Mouse (Mus musculus) lung, embryonic 14.5 days (tissue): ENCODE results near the gene Fzr1. TPM values are rescaled to one million over a fixed set of nuclear protein-coding genes. Genes with fewer than 3 reads are reported as not detected.

ENCODE experiments used
- ATAC-seq: fragments of 200-750 bp; cut with Nextera tagmentation; 2 replicates; pipeline ENCODE4 v1.8.0; 2017; ENCODE audit warnings: mild to moderate bottlenecking, moderate TSS enrichment, moderate library complexity; ENCODE audit not compliant: insufficient read depth
- DNase-seq: peaks from one replicate; pipeline ENCODE4 v3.0.0-alpha.2; 2015
- H3K27ac ChIP-seq: fragments of 300-500 bp; sonication (generic); 2 replicates; pipeline ENCODE4 v1.5.1; 2014; ENCODE audit warnings: low read depth, mild to moderate bottlenecking, moderate library complexity
- H3K27me3 ChIP-seq: fragments of 300-500 bp; sonication (generic); 2 replicates; pipeline ENCODE4 v1.6.1; 2014; ENCODE audit warnings: low read length, control low read depth; ENCODE audit not compliant: insufficient read depth
- H3K36me3 ChIP-seq: fragments of 300-500 bp; sonication (generic); 2 replicates; pipeline ENCODE4 v1.6.1; 2014; ENCODE audit warnings: control low read depth; ENCODE audit not compliant: insufficient read depth
- H3K4me1 ChIP-seq: fragments of 300-500 bp; sonication (generic); 2 replicates; pipeline ENCODE4 v1.6.1; 2014; ENCODE audit warnings: antibody characterized with exemption, control low read depth; ENCODE audit not compliant: insufficient read depth
- H3K4me2 ChIP-seq: fragments of 300-500 bp; sonication (generic); 2 replicates; pipeline ENCODE4 v1.6.1; 2014; ENCODE audit warnings: mild to moderate bottlenecking
- H3K4me3 ChIP-seq: fragments of 300-500 bp; sonication (generic); 2 replicates; pipeline ENCODE4 v1.5.1; 2014; ENCODE audit warnings: low read depth, low read length
- H3K9ac ChIP-seq: fragments of 300-500 bp; sonication (generic); 2 replicates; pipeline ENCODE4 v1.6.1; 2014
- H3K9me3 ChIP-seq: fragments of 300-500 bp; sonication (generic); 2 replicates; pipeline ENCODE4 v1.6.1; 2016; ENCODE audit warnings: low read depth, low read length, control low read depth
- CTCF ChIP-seq: IDR thresholded peaks from 2 replicates; pipeline ENCODE4 v1.5.1; 2016; ENCODE audit warnings: antibody characterized with exemption, low read depth
- WGBS: fragments of 180-500 bp; shearing (Covaris S2); extraction: QIAGEN DNeasy Blood & Tissue Kit; methylation state at CpG from one replicate; pipeline ENCODE4 v1.1.7; 2014; 5-methylcytosine and 5-hydroxymethylcytosine counted together
- polyA plus RNA-seq: library from polyadenylated mRNA; unstranded; fragments of >200 nt; fragmentation: Nextera tagmentation; extraction: Ambion mirVana; gene quantifications from 2 replicates; pipeline ENCODE4 v1.2.1, GENCODE M21; 2014

Gene Fzr1
- polyA plus RNA-seq, 1 experiment from 2014 or later, result 116 TPM

- H3K27ac ChIP-seq, result peak overlapping the region; percentile 95
These were observed 50.4 kb downstream of the Fzr1 start for GRCm38 (mm10) chr10:81327959-81328358.

GRCm38 (mm10) chr10:81326858-81327257 is 51.5 kb downstream of the Fzr1 start:
- H3K4me3 ChIP-seq, result no peak overlapping the region
- ATAC-seq (no peak), DNase-seq (peak; percentile 60)
- peaks cover 51% of the 10 kb centered on the region for H3K36me3 ChIP-seq
- no peaks in the 10 kb centered on the region for H3K27me3 ChIP-seq
- no peak overlapping the region for H3K4me2 ChIP-seq
- no peak overlapping the region for H3K9ac ChIP-seq
- WGBS, result 68% methylated on average over 6 of the region's 6 CpGs
- TF ChIP-seq CTCF, result no peak
- peaks cover 25% of the 10 kb centered on the region for H3K4me1 ChIP-seq
- no peaks in the 10 kb centered on the region for H3K9me3 ChIP-seq
- H3K27ac ChIP-seq, result peak overlapping the region; percentile 47; the same call in 1 of the 2 replicates

More at GRCm38 (mm10) chr10:81327959-81328358, 50.4 kb downstream of the Fzr1 start:
- Histone ChIP-seq H3K4me1 (peaks cover 28% of the 10 kb centered on the region), H3K4me2 (peak overlapping the region; percentile 51; the same call in 1 of the 2 replicates), H3K4me3 (0 out of 2 replicates have a peak overlapping the region, but pooled peaks have one; percentile 19), H3K9ac (no peak overlapping the region), H3K36me3 (peaks cover 41% of the 10 kb centered on the region), H3K9me3 (no peaks in the 10 kb centered on the region), H3K27me3 (peaks cover 9% of the 10 kb centered on the region)
- TF ChIP-seq CTCF, result no peak
- WGBS, result 20% methylated on average over 2 of the region's 2 CpGs
- peak; percentile 1; the same call in 1 of the 2 replicates for ATAC-seq
- no peak for DNase-seq

- 88% methylated on average over 18 of the region's 18 CpGs for WGBS
- H3K4me3 ChIP-seq, result no peak overlapping the region
- no peaks in the 10 kb centered on the region for H3K27me3 ChIP-seq
- peaks cover 23% of the 10 kb centered on the region for H3K4me1 ChIP-seq
- H3K9ac ChIP-seq, result no peak overlapping the region
- peaks cover 51% of the 10 kb centered on the region for H3K36me3 ChIP-seq
- H3K4me2 ChIP-seq, result no peak overlapping the region
- ATAC-seq (no peak), DNase-seq (no peak)
- H3K27ac ChIP-seq, result 0 out of 2 replicates have a peak overlapping the region, but pooled peaks have one; percentile 42
- TF ChIP-seq CTCF, result no peak
- H3K9me3 ChIP-seq, result no peaks in the 10 kb centered on the region
These were observed 52.5 kb downstream of the Fzr1 start for GRCm38 (mm10) chr10:81325781-81326180.

GRCm38 (mm10) chr10:81325176-81325575 is 53.1 kb downstream of the Fzr1 start:
- H3K4me1 ChIP-seq, result peaks cover 18% of the 10 kb centered on the region
- DNase-seq, result no peak
- H3K9me3 ChIP-seq, result no peaks in the 10 kb centered on the region
- no peak overlapping the region for H3K27ac ChIP-seq
- H3K4me2 ChIP-seq, result no peak overlapping the region
- ATAC-seq, result no peak
- peaks cover 51% of the 10 kb centered on the region for H3K36me3 ChIP-seq
- 93% methylated on average over 21 of the region's 21 CpGs for WGBS
- no peak for TF ChIP-seq CTCF
- no peak overlapping the region for H3K4me3 ChIP-seq
- H3K27me3 ChIP-seq, result no peaks in the 10 kb centered on the region
- no peak overlapping the region for H3K9ac ChIP-seq

GRCm38 (mm10) chr10:81323791-81324530 is 54.4 kb downstream of the Fzr1 start:
- no peak overlapping the region for H3K9ac ChIP-seq
- peaks cover 17% of the 10 kb centered on the region for H3K4me1 ChIP-seq
- no peaks in the 10 kb centered on the region for H3K27me3 ChIP-seq
- H3K4me2 ChIP-seq, result no peak overlapping the region
- DNase-seq (no peak), ATAC-seq (no peak)
- H3K9me3 ChIP-seq, result no peaks in the 10 kb centered on the region
- H3K36me3 ChIP-seq, result peaks cover 52% of the 10 kb centered on the region
- 93% methylated on average over 18 of the region's 18 CpGs for WGBS
- H3K27ac ChIP-seq, result no peak overlapping the region
- H3K4me3 ChIP-seq, result no peak overlapping the region
- TF ChIP-seq CTCF, result no peak

GRCm38 (mm10) chr10:81323141-81323775 is 55.1 kb downstream of the Fzr1 start:
- no peak overlapping the region for H3K9ac ChIP-seq
- no peak overlapping the region for H3K4me2 ChIP-seq
- DNase-seq (no peak), ATAC-seq (no peak)
- TF ChIP-seq CTCF, result no peak
- H3K27me3 ChIP-seq, result no peaks in the 10 kb centered on the region
- H3K4me1 ChIP-seq, result peaks cover 16% of the 10 kb centered on the region
- no peaks in the 10 kb centered on the region for H3K9me3 ChIP-seq
- WGBS, result 89% methylated on average over 23 of the region's 23 CpGs
- no peak overlapping the region for H3K27ac ChIP-seq
- peaks cover 59% of the 10 kb centered on the region for H3K36me3 ChIP-seq
- H3K4me3 ChIP-seq, result no peak overlapping the region

GRCm38 (mm10) chr10:81322444-81322843 is 55.9 kb downstream of the Fzr1 start:
- Histone ChIP-seq H3K27me3 (no peaks in the 10 kb centered on the region), H3K9ac (no peak overlapping the region), H3K4me3 (peak overlapping the region; percentile 98), H3K27ac (no peak overlapping the region), H3K36me3 (peaks cover 68% of the 10 kb centered on the region), H3K4me2 (peak overlapping the region; percentile 76), H3K4me1 (peaks cover 10% of the 10 kb centered on the region; the same call in 1 of the 2 replicates), H3K9me3 (no peaks in the 10 kb centered on the region)
- 91% methylated on average over 27 of the region's 27 CpGs for WGBS
- no peak for ATAC-seq
- no peak for DNase-seq
- no peak for TF ChIP-seq CTCF
